Mouse (Mus musculus): ENCODE measurements around the gene Myrf. TPM values are rescaled to one million over a fixed set of nuclear protein-coding genes. Genes with fewer than 3 reads are reported as not detected.
A peak's percentile ranks its signal among the peaks of the same experiment; 100 is the strongest.

Myrf gene
- polyA plus RNA-seq, 1 experiment from 2014 or later: 6.0 TPM

GRCm38 (mm10) chr19:10266196-10266850 lies 25.8 kb upstream of the Myrf start:
- Histone ChIP-seq H3K36me3 (ENCODE audit: control insufficient read depth, insufficient read depth, low read length) (no peaks in the 10 kb centered on the region), H3K27me3 (ENCODE audit: control insufficient read depth, insufficient read depth, low read depth, low read length) (no peaks in the 10 kb centered on the region), H3K9ac (ENCODE audit: low read length) (no peak overlapping the region), H3K27ac (ENCODE audit: low read length) (peak overlapping the region; percentile 41), H3K4me1 (replicated peaks; ENCODE audit: control insufficient read depth, insufficient read depth, low read length) (peaks cover 15% of the 10 kb centered on the region), H3K4me3 (ENCODE audit: low read length) (no peak overlapping the region), H3K9me3 (ENCODE audit: control insufficient read depth, low read length) (no peaks in the 10 kb centered on the region), H3K4me2 (ENCODE audit: low read depth, low read length) (no peak overlapping the region)
- ATAC-seq (ENCODE audit: low read depth): peak; percentile 85
- 14% methylated on average over 14 of the region's 14 CpGs for WGBS

GRCm38 (mm10) chr19:10261369-10261768 lies 20.8 kb upstream of the Myrf start:
- no peak overlapping the region for H3K4me3 ChIP-seq (ENCODE audit: low read length)
- WGBS: 67% methylated on average over 7 of the region's 7 CpGs
- no peaks in the 10 kb centered on the region for H3K36me3 ChIP-seq (ENCODE audit: control insufficient read depth, insufficient read depth, low read length)
- H3K9me3 ChIP-seq (ENCODE audit: control insufficient read depth, low read length): no peaks in the 10 kb centered on the region
- no peak overlapping the region for H3K27ac ChIP-seq (ENCODE audit: low read length)
- no peaks in the 10 kb centered on the region for H3K27me3 ChIP-seq (ENCODE audit: control insufficient read depth, insufficient read depth, low read depth, low read length)
- no peak overlapping the region for H3K9ac ChIP-seq (ENCODE audit: low read length)
- ATAC-seq (ENCODE audit: low read depth): no peak
- no peak overlapping the region for H3K4me2 ChIP-seq (ENCODE audit: low read depth, low read length)
- H3K4me1 ChIP-seq (replicated peaks; ENCODE audit: control insufficient read depth, insufficient read depth, low read length): peaks cover 6% of the 10 kb centered on the region

GRCm38 (mm10) chr19:10258279-10259011 lies 17.9 kb upstream of the Myrf start:
- WGBS: 21% methylated on average over 6 of the region's 6 CpGs
- peaks cover 2% of the 10 kb centered on the region; the same call in 1 of the 2 replicates for H3K4me1 ChIP-seq (replicated peaks; ENCODE audit: control insufficient read depth, insufficient read depth, low read length)
- H3K4me2 ChIP-seq (ENCODE audit: low read depth, low read length): no peak overlapping the region
- H3K4me3 ChIP-seq (ENCODE audit: low read length): no peak overlapping the region
- no peaks in the 10 kb centered on the region for H3K9me3 ChIP-seq (ENCODE audit: control insufficient read depth, low read length)
- peak; percentile 70 for ATAC-seq (ENCODE audit: low read depth)
- no peaks in the 10 kb centered on the region for H3K36me3 ChIP-seq (ENCODE audit: control insufficient read depth, insufficient read depth, low read length)
- H3K27me3 ChIP-seq (ENCODE audit: control insufficient read depth, insufficient read depth, low read depth, low read length): no peaks in the 10 kb centered on the region
- H3K9ac ChIP-seq (ENCODE audit: low read length): no peak overlapping the region
- no peak overlapping the region for H3K27ac ChIP-seq (ENCODE audit: low read length)

- H3K27me3 ChIP-seq (ENCODE audit: control insufficient read depth, insufficient read depth, low read depth, low read length): no peaks in the 10 kb centered on the region
- H3K4me1 ChIP-seq (replicated peaks; ENCODE audit: control insufficient read depth, insufficient read depth, low read length): peaks cover 15% of the 10 kb centered on the region
- no peaks in the 10 kb centered on the region for H3K9me3 ChIP-seq (ENCODE audit: control insufficient read depth, low read length)
- H3K4me3 ChIP-seq (ENCODE audit: low read length): no peak overlapping the region
- no peak overlapping the region for H3K27ac ChIP-seq (ENCODE audit: low read length)
- peak; percentile 89 for ATAC-seq (ENCODE audit: low read depth)
- H3K9ac ChIP-seq (ENCODE audit: low read length): no peak overlapping the region
- H3K36me3 ChIP-seq (ENCODE audit: control insufficient read depth, insufficient read depth, low read length): no peaks in the 10 kb centered on the region
- H3K4me2 ChIP-seq (ENCODE audit: low read depth, low read length): no peak overlapping the region
- 28% methylated on average over 20 of the region's 20 CpGs for WGBS
Observed at GRCm38 (mm10) chr19:10248128-10248527, 7.6 kb upstream of the Myrf start.

GRCm38 (mm10) chr19:10247165-10247564 lies 6.6 kb upstream of the Myrf start:
- Histone ChIP-seq H3K27me3 (ENCODE audit: control insufficient read depth, insufficient read depth, low read depth, low read length) (no peaks in the 10 kb centered on the region), H3K36me3 (ENCODE audit: control insufficient read depth, insufficient read depth, low read length) (no peaks in the 10 kb centered on the region), H3K9ac (ENCODE audit: low read length) (no peak overlapping the region), H3K27ac (ENCODE audit: low read length) (no peak overlapping the region), H3K4me3 (ENCODE audit: low read length) (no peak overlapping the region), H3K9me3 (ENCODE audit: control insufficient read depth, low read length) (no peaks in the 10 kb centered on the region), H3K4me2 (ENCODE audit: low read depth, low read length) (no peak overlapping the region), H3K4me1 (replicated peaks; ENCODE audit: control insufficient read depth, insufficient read depth, low read length) (peaks cover 15% of the 10 kb centered on the region)
- no peak for ATAC-seq (ENCODE audit: low read depth)
- 20% methylated on average over 6 of the region's 6 CpGs for WGBS

GRCm38 (mm10) chr19:10244183-10244582 lies 3.6 kb upstream of the Myrf start:
- ATAC-seq (ENCODE audit: low read depth): no peak
- H3K27me3 ChIP-seq (ENCODE audit: control insufficient read depth, insufficient read depth, low read depth, low read length): no peaks in the 10 kb centered on the region
- H3K4me3 ChIP-seq (ENCODE audit: low read length): no peak overlapping the region
- no peak overlapping the region for H3K9ac ChIP-seq (ENCODE audit: low read length)
- WGBS: 10% methylated on average over 3 of the region's 3 CpGs
- no peaks in the 10 kb centered on the region for H3K36me3 ChIP-seq (ENCODE audit: control insufficient read depth, insufficient read depth, low read length)
- no peaks in the 10 kb centered on the region for H3K9me3 ChIP-seq (ENCODE audit: control insufficient read depth, low read length)
- peaks cover 26% of the 10 kb centered on the region for H3K4me1 ChIP-seq (replicated peaks; ENCODE audit: control insufficient read depth, insufficient read depth, low read length)
- H3K4me2 ChIP-seq (ENCODE audit: low read depth, low read length): no peak overlapping the region
- no peak overlapping the region for H3K27ac ChIP-seq (ENCODE audit: low read length)

GRCm38 (mm10) chr19:10242916-10243315 lies 2.4 kb upstream of the Myrf start:
- H3K4me3 ChIP-seq (ENCODE audit: low read length): no peak overlapping the region
- H3K36me3 ChIP-seq (ENCODE audit: control insufficient read depth, insufficient read depth, low read length): no peaks in the 10 kb centered on the region
- H3K9me3 ChIP-seq (ENCODE audit: control insufficient read depth, low read length): no peaks in the 10 kb centered on the region
- H3K9ac ChIP-seq (ENCODE audit: low read length): no peak overlapping the region
- ATAC-seq (ENCODE audit: low read depth): no peak
- no peak overlapping the region for H3K4me2 ChIP-seq (ENCODE audit: low read depth, low read length)
- no peaks in the 10 kb centered on the region for H3K27me3 ChIP-seq (ENCODE audit: control insufficient read depth, insufficient read depth, low read depth, low read length)
- no peak overlapping the region for H3K27ac ChIP-seq (ENCODE audit: low read length)
- peaks cover 27% of the 10 kb centered on the region for H3K4me1 ChIP-seq (replicated peaks; ENCODE audit: control insufficient read depth, insufficient read depth, low read length)
- 28% methylated on average over 8 of the region's 8 CpGs for WGBS

- H3K4me2 ChIP-seq (ENCODE audit: low read depth, low read length): peak overlapping the region; percentile 87
- H3K9ac ChIP-seq (ENCODE audit: low read length): peak overlapping the region; percentile 72
- no peaks in the 10 kb centered on the region for H3K36me3 ChIP-seq (ENCODE audit: control insufficient read depth, insufficient read depth, low read length)
- ATAC-seq (ENCODE audit: low read depth): peak; percentile 3; the same call in 1 of the 2 replicates
- H3K27me3 ChIP-seq (ENCODE audit: control insufficient read depth, insufficient read depth, low read depth, low read length): no peaks in the 10 kb centered on the region
- H3K27ac ChIP-seq (ENCODE audit: low read length): no peak overlapping the region
- H3K9me3 ChIP-seq (ENCODE audit: control insufficient read depth, low read length): no peaks in the 10 kb centered on the region
- H3K4me3 ChIP-seq (ENCODE audit: low read length): peak overlapping the region; percentile 51
- WGBS: 1% methylated on average over 26 of the region's 26 CpGs
- peaks cover 18% of the 10 kb centered on the region for H3K4me1 ChIP-seq (replicated peaks; ENCODE audit: control insufficient read depth, insufficient read depth, low read length)
Observed at GRCm38 (mm10) chr19:10239975-10240653, 434 bp downstream of the Myrf start.

- WGBS: 37% methylated on average over 2 of the region's 2 CpGs
Observed at GRCm38 (mm10) chr19:10239419-10239818, 1.1 kb downstream of the Myrf start.

More at GRCm38 (mm10) chr19:10239419-10239818, 1.1 kb downstream of the Myrf start:
- Histone ChIP-seq H3K36me3 (ENCODE audit: control insufficient read depth, insufficient read depth, low read length) (no peaks in the 10 kb centered on the region), H3K27ac (ENCODE audit: low read length) (no peak overlapping the region), H3K4me2 (ENCODE audit: low read depth, low read length) (peak overlapping the region; percentile 87), H3K4me1 (replicated peaks; ENCODE audit: control insufficient read depth, insufficient read depth, low read length) (peaks cover 18% of the 10 kb centered on the region), H3K4me3 (ENCODE audit: low read length) (peak overlapping the region; percentile 51), H3K9me3 (ENCODE audit: control insufficient read depth, low read length) (no peaks in the 10 kb centered on the region), H3K9ac (ENCODE audit: low read length) (no peak overlapping the region), H3K27me3 (ENCODE audit: control insufficient read depth, insufficient read depth, low read depth, low read length) (no peaks in the 10 kb centered on the region)
- no peak for ATAC-seq (ENCODE audit: low read depth)

Measured in lung, embryonic 16.5 days (tissue).